Mouse (Mus musculus): ENCODE data around the gene Ivns1abp. TPM values are rescaled to one million over a fixed set of nuclear protein-coding genes. Genes with fewer than 3 reads are reported as not detected.
"Not testable (repeated sequence)": the region's sequence is repeated elsewhere in the genome, so short reads cannot be mapped to it uniquely, and the experiment has no call there.

Gene Ivns1abp
- polyA plus RNA-seq, 1 experiment from 2014 or later = 107 TPM

DNA sequence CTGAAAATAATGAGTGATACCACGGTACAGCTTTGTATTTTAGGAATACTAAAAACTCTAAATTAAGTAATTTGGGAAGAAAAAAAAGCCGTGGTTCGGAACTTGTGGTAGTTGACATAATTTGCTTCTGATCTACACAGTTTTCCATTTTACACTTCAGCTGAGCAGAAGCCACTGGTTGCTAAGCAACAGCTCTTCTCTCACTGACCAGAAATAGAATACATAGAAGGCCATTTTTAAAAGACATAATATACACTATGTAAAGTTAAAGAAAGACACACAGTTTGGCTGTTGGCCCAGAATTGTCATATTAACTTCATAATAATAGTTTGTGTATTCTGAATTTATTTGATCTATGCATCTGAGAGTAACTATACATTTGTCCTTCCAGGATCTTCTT is 42.4 kb upstream of the Ivns1abp start:
- 35% methylated on average over 3 of the region's 3 CpGs for WGBS
- ATAC-seq (no peak), DNase-seq (ENCODE audit: low spot score) (no peak)

GRCm38 (mm10) chr1:151303265-151303664 is 41.0 kb upstream of the Ivns1abp start:
- Histone ChIP-seq H3K4me1 (ENCODE audit: insufficient read depth, low read depth, low read length) (no peaks in the 10 kb centered on the region), H3K27me3 (replicated peaks; ENCODE audit: insufficient read depth, low read length) (no peaks in the 10 kb centered on the region), H3K4me2 (replicated peaks; ENCODE audit: low read depth, low read length) (no peak overlapping the region), H3K36me3 (ENCODE audit: insufficient read depth, low read length) (no peaks in the 10 kb centered on the region), H3K9me3 (ENCODE audit: low read length) (no peaks in the 10 kb centered on the region), H3K27ac (ENCODE audit: low read length) (no peak overlapping the region), H3K9ac (replicated peaks; ENCODE audit: low read depth) (no peak overlapping the region), H3K4me3 (ENCODE audit: low read depth, low read length) (no peak overlapping the region)
- TF ChIP-seq CTCF (IDR thresholded peaks at IDR 0.05) (no peak), EP300 (IDR thresholded peaks at IDR 0.05) (no peak)
- ATAC-seq (no peak), DNase-seq (ENCODE audit: low spot score) (no peak)

More for the DNA sequence above, 42.4 kb upstream of the Ivns1abp start:
- no peaks in the 10 kb centered on the region for H3K9me3 ChIP-seq (ENCODE audit: low read length)
- no peak overlapping the region for H3K9ac ChIP-seq (replicated peaks; ENCODE audit: low read depth)
- H3K4me3 ChIP-seq (ENCODE audit: low read depth, low read length) = no peak overlapping the region
- no peaks in the 10 kb centered on the region for H3K27me3 ChIP-seq (replicated peaks; ENCODE audit: insufficient read depth, low read length)
- no peaks in the 10 kb centered on the region for H3K4me1 ChIP-seq (ENCODE audit: insufficient read depth, low read depth, low read length)
- H3K27ac ChIP-seq (ENCODE audit: low read length) = no peak overlapping the region
- no peaks in the 10 kb centered on the region for H3K36me3 ChIP-seq (ENCODE audit: insufficient read depth, low read length)
- H3K4me2 ChIP-seq (replicated peaks; ENCODE audit: low read depth, low read length) = no peak overlapping the region
- TF ChIP-seq EP300 (IDR thresholded peaks at IDR 0.05) (no peak), CTCF (IDR thresholded peaks at IDR 0.05) (no peak)

GRCm38 (mm10) chr1:151305001-151305400 is 39.3 kb upstream of the Ivns1abp start:
- WGBS = 78% methylated on average over 3 of the region's 3 CpGs
- not testable (repeated sequence) for H3K4me2 ChIP-seq (replicated peaks; ENCODE audit: low read depth, low read length); H3K36me3 ChIP-seq (ENCODE audit: insufficient read depth, low read length); H3K9me3 ChIP-seq (ENCODE audit: low read length); H3K4me3 ChIP-seq (ENCODE audit: low read depth, low read length); H3K9ac ChIP-seq (replicated peaks; ENCODE audit: low read depth); H3K4me1 ChIP-seq (ENCODE audit: insufficient read depth, low read depth, low read length); H3K27ac ChIP-seq (ENCODE audit: low read length); DNase-seq (ENCODE audit: low spot score); H3K27me3 ChIP-seq (replicated peaks; ENCODE audit: insufficient read depth, low read length); ATAC-seq

DNA sequence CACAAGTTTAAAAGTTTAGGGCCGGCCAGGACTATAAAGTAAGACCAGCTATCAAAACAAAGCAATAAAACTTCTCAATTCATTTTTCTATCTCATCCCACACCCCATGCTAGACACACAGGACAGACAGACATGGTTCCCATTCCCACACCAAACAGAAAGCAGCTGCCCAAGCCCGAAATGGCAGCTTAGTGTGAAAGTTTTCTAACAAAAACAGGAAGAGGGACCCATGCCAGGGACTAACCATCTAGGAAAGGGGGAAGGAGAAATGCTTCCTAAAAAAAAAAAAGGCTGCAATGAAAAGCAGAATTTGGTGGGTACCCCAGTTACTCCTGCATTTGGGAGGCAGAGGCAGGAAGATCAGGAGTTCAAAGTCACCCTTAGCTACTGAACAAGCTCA is 37.2 kb upstream of the Ivns1abp start:
- H3K9ac ChIP-seq (replicated peaks; ENCODE audit: low read depth) = no peak overlapping the region
- DNase-seq (ENCODE audit: low spot score) (no peak), ATAC-seq (no peak)
- no peak overlapping the region for H3K4me2 ChIP-seq (replicated peaks; ENCODE audit: low read depth, low read length)
- H3K36me3 ChIP-seq (ENCODE audit: insufficient read depth, low read length) = no peaks in the 10 kb centered on the region
- H3K4me3 ChIP-seq (ENCODE audit: low read depth, low read length) = no peak overlapping the region
- no peaks in the 10 kb centered on the region for H3K27me3 ChIP-seq (replicated peaks; ENCODE audit: insufficient read depth, low read length)
- H3K27ac ChIP-seq (ENCODE audit: low read length) = no peak overlapping the region
- H3K9me3 ChIP-seq (ENCODE audit: low read length) = no peaks in the 10 kb centered on the region
- WGBS = 55% methylated on average over 2 of the region's 2 CpGs
- H3K4me1 ChIP-seq (ENCODE audit: insufficient read depth, low read depth, low read length) = no peaks in the 10 kb centered on the region
- TF ChIP-seq EP300 (IDR thresholded peaks at IDR 0.05) = no peak

DNA sequence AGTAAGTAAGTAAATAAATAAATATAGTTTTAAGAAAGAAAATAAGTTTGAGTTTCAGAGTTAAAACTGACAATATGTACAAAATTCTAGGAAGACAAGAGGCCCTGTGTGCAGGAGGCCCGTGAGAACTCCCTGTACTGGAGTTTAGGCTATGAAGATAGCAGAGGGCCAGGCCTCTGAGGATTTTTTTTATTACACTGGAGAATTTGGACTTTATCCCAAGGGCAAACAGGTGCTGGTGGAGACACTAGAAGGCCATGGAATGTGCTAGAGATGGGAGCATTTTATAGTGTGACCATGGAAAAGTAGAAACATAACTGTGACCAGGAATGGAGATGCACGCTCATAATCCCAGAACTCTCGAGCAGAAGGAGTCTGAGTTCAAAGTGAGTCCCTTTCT is 36.5 kb upstream of the Ivns1abp start:
- WGBS = 76% methylated on average over 3 of the region's 3 CpGs
- Histone ChIP-seq H3K27me3 (replicated peaks; ENCODE audit: insufficient read depth, low read length) (no peaks in the 10 kb centered on the region), H3K36me3 (ENCODE audit: insufficient read depth, low read length) (no peaks in the 10 kb centered on the region), H3K4me1 (ENCODE audit: insufficient read depth, low read depth, low read length) (no peaks in the 10 kb centered on the region), H3K9me3 (ENCODE audit: low read length) (no peaks in the 10 kb centered on the region), H3K27ac (ENCODE audit: low read length) (no peak overlapping the region), H3K4me3 (ENCODE audit: low read depth, low read length) (no peak overlapping the region), H3K4me2 (replicated peaks; ENCODE audit: low read depth, low read length) (no peak overlapping the region), H3K9ac (replicated peaks; ENCODE audit: low read depth) (no peak overlapping the region)
- TF ChIP-seq EP300 (IDR thresholded peaks at IDR 0.05) (no peak), CTCF (IDR thresholded peaks at IDR 0.05) (no peak)
- ATAC-seq (no peak), DNase-seq (ENCODE audit: low spot score) (no peak)

- no peak for TF ChIP-seq CTCF (IDR thresholded peaks at IDR 0.05)
- no peak for TF ChIP-seq EP300 (IDR thresholded peaks at IDR 0.05)
- H3K9ac ChIP-seq (replicated peaks; ENCODE audit: low read depth) = no peak overlapping the region
Observed at GRCm38 (mm10) chr1:151308508-151308907, 35.8 kb upstream of the Ivns1abp start.

GRCm38 (mm10) chr1:151310511-151310910 is 33.8 kb upstream of the Ivns1abp start:
- H3K36me3 ChIP-seq (ENCODE audit: insufficient read depth, low read length) = no peaks in the 10 kb centered on the region
- H3K4me2 ChIP-seq (replicated peaks; ENCODE audit: low read depth, low read length) = no peak overlapping the region
- H3K9ac ChIP-seq (replicated peaks; ENCODE audit: low read depth) = no peak overlapping the region
- H3K4me3 ChIP-seq (ENCODE audit: low read depth, low read length) = no peak overlapping the region
- TF ChIP-seq EP300 (IDR thresholded peaks at IDR 0.05) = no peak
- H3K9me3 ChIP-seq (ENCODE audit: low read length) = no peaks in the 10 kb centered on the region
- H3K27me3 ChIP-seq (replicated peaks; ENCODE audit: insufficient read depth, low read length) = no peaks in the 10 kb centered on the region
- no peak overlapping the region for H3K27ac ChIP-seq (ENCODE audit: low read length)
- ATAC-seq (no peak), DNase-seq (ENCODE audit: low spot score) (no peak)
- no peaks in the 10 kb centered on the region for H3K4me1 ChIP-seq (ENCODE audit: insufficient read depth, low read depth, low read length)
- 67% methylated on average over 5 of the region's 5 CpGs for WGBS

More at GRCm38 (mm10) chr1:151308508-151308907, 35.8 kb upstream of the Ivns1abp start:
- no peak for DNase-seq (ENCODE audit: low spot score)
- ATAC-seq = no peak
- Histone ChIP-seq H3K27me3 (replicated peaks; ENCODE audit: insufficient read depth, low read length) (no peaks in the 10 kb centered on the region), H3K4me3 (ENCODE audit: low read depth, low read length) (no peak overlapping the region), H3K27ac (ENCODE audit: low read length) (no peak overlapping the region), H3K4me2 (replicated peaks; ENCODE audit: low read depth, low read length) (no peak overlapping the region), H3K36me3 (ENCODE audit: insufficient read depth, low read length) (no peaks in the 10 kb centered on the region), H3K9me3 (ENCODE audit: low read length) (no peaks in the 10 kb centered on the region), H3K4me1 (ENCODE audit: insufficient read depth, low read depth, low read length) (no peaks in the 10 kb centered on the region)
- WGBS = 50% methylated on average over 4 of the region's 4 CpGs
